Mouse (Mus musculus) brain, embryonic 14.5 days (tissue): ENCODE data around the gene Lhx4.

Experiments used
- CTCF ChIP-seq: fragments of 200-500 bp; IDR thresholded peaks from 2 replicates; pipeline ENCODE4 v1.5.1; 2012; ENCODE audit warnings: inconsistent platforms, mild to moderate bottlenecking, moderate library complexity, borderline replicate concordance; ENCODE audit not compliant: insufficient read depth, insufficient read length; ENCODE audit errors: extremely low read depth
- POLR2A ChIP-seq: fragments of 200-500 bp; IDR thresholded peaks from 2 replicates; pipeline ENCODE4 v1.6.1; 2012; ENCODE audit warnings: mild to moderate bottlenecking, inconsistent platforms, borderline replicate concordance; ENCODE audit not compliant: poor library complexity, insufficient read depth, insufficient read length, severe bottlenecking; ENCODE audit errors: extremely low read depth

- TF ChIP-seq POLR2A (no peak), CTCF (no peak)
Measured at GRCm38 (mm10) chr1:155741378-155741945, 10.0 kb downstream of the Lhx4 start.
